Mouse (Mus musculus) liver, postnatal 0 days (tissue): ENCODE results near the gene Osbpl3. TPM values are rescaled to one million over a fixed set of nuclear protein-coding genes. Genes with fewer than 3 reads are reported as not detected.

Experiments
- ATAC-seq: fragments of 200-750 bp; cut with Nextera tagmentation; 2 replicates; pipeline ENCODE4 v1.8.0; 2017; ENCODE audit warnings: mild to moderate bottlenecking, moderate library complexity
- DNase-seq: peaks from one replicate; pipeline ENCODE4 v3.0.0-alpha.2; 2016
- H3K27ac ChIP-seq: fragments of 300-500 bp; sonication (generic); 2 replicates; pipeline ENCODE4 v1.5.1; 2014; ENCODE audit warnings: antibody characterized with exemption, moderate library complexity, mild to moderate bottlenecking, low read depth
- H3K27me3 ChIP-seq: fragments of 300-500 bp; sonication (generic); 2 replicates; pipeline ENCODE4 v1.6.1; 2014; ENCODE audit warnings: low read length, control low read depth, mixed read lengths; ENCODE audit not compliant: insufficient read depth
- H3K36me3 ChIP-seq: fragments of 300-500 bp; sonication (generic); replicated peaks from 2 replicates; pipeline ENCODE4 v1.6.1; 2014; ENCODE audit warnings: mild to moderate bottlenecking, control low read depth, low read length, moderate library complexity, mixed read lengths; ENCODE audit not compliant: insufficient read depth
- H3K4me1 ChIP-seq: fragments of 300-500 bp; sonication (generic); 2 replicates; pipeline ENCODE4 v1.6.1; 2014; ENCODE audit warnings: antibody characterized with exemption, mild to moderate bottlenecking, control low read depth; ENCODE audit not compliant: insufficient read depth
- H3K4me2 ChIP-seq: fragments of 300-500 bp; sonication (generic); 2 replicates; pipeline ENCODE4 v1.6.1; 2014; ENCODE audit warnings: low read depth, mild to moderate bottlenecking, low read length, moderate library complexity, mixed read lengths
- H3K4me3 ChIP-seq: fragments of 300-500 bp; sonication (generic); 2 replicates; pipeline ENCODE4 v1.5.1; 2014; ENCODE audit warnings: low read depth, low read length
- H3K9ac ChIP-seq: fragments of 300-500 bp; sonication (generic); replicated peaks from 2 replicates; pipeline ENCODE4 v1.6.1; 2014; ENCODE audit warnings: mild to moderate bottlenecking, moderate library complexity
- H3K9me3 ChIP-seq: fragments of 300-500 bp; sonication (generic); 2 replicates; pipeline ENCODE4 v1.6.1; 2016; ENCODE audit warnings: mild to moderate bottlenecking, control low read depth, low read length, mixed read lengths
- CTCF ChIP-seq: sonication (generic); IDR thresholded peaks from 2 replicates; pipeline ENCODE4 v1.5.1; 2016; ENCODE audit warnings: antibody characterized with exemption, low read depth
- EP300 ChIP-seq: IDR thresholded peaks from 2 replicates; pipeline ENCODE4 v1.6.1; 2016; ENCODE audit warnings: antibody characterized with exemption, low read depth, mild to moderate bottlenecking
- WGBS: fragments of 180-500 bp; shearing (Covaris S2); extraction: QIAGEN DNeasy Blood & Tissue Kit; methylation state at CpG from one replicate; pipeline ENCODE4 v1.1.7; 2014; ENCODE audit not compliant: insufficient replicate concordance; 5-methylcytosine and 5-hydroxymethylcytosine counted together
- polyA plus RNA-seq: library from polyadenylated mRNA; unstranded; fragments of >200 nt; fragmentation: Nextera tagmentation; extraction: Ambion mirVana; gene quantifications from 2 replicates; pipeline ENCODE4 v1.2.1, GENCODE M21; 2015

Gene Osbpl3
- polyA plus RNA-seq, 1 experiment from 2014 or later = 0.96 TPM

DNA sequence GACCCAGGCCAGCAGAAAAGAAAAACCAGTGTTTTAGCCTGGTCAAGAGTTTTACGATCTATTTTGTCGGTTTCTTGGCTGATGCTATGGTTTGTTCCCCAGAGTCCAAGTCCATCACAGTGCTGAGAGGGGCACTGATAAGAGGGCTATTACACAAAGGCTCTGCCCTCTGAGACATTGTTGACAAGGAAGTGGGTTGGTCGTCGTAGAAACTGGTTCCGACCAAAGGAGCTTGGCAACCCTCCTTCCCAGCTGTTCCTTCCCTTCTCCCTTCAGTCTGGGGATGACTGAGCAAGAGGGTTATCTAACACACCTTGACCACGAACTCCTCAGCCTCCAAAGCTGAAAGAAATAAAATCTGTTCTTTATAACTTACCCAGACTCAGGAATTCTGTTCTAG lies 192.3 kb downstream of the Osbpl3 start, which contains the start of gene Gsdme:
TSS of gene Gsdme (minus strand) at position 193 of the 400 bp plus-strand sequence.
- Histone ChIP-seq H3K27ac (no peak within 1 kb of the TSS), H3K4me3 (no peak within 1 kb of the TSS), H3K9me3 (no peaks in the 10 kb centered on the region), H3K9ac (no peak within 1 kb of the TSS), H3K4me2 (no peak within 1 kb of the TSS), H3K36me3 (no peaks in the 10 kb centered on the region), H3K27me3 (no peaks in the 10 kb centered on the region), H3K4me1 (peaks cover 8% of the 10 kb centered on the region; the same call in 1 of the 2 replicates)
- WGBS = 63% methylated on average over 6 of the region's 6 CpGs
- DNase-seq (no peak), ATAC-seq (no peak)
- TF ChIP-seq EP300 (no peak), CTCF (no peak)

DNA sequence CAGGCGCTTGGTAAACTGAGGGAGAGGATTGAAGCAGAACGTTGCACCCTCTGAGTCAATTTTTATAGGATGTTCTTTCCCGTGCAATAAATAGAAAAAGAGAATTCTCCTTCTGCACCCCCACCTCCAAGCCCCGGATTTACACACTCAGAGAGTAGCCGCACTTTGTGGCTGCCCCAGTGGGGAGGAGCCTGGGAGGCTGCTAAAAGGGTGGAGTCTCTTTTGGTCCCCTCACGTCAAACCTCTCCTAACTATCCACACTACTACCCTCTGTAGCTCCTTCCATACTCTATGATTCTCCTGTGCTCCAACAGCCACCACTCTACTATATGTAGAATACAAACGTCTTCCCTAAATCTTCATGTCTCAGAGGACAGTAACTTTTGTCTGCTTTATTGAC lies 193.7 kb downstream of the Osbpl3 start:
- Histone ChIP-seq H3K4me1 (peaks cover 8% of the 10 kb centered on the region; the same call in 1 of the 2 replicates), H3K4me3 (peak overlapping the region; percentile 50; the same call in 1 of the 2 replicates), H3K4me2 (peak overlapping the region; percentile 78), H3K9me3 (no peaks in the 10 kb centered on the region), H3K36me3 (no peaks in the 10 kb centered on the region), H3K9ac (no peak overlapping the region), H3K27me3 (no peaks in the 10 kb centered on the region), H3K27ac (peak overlapping the region; percentile 44; the same call in 1 of the 2 replicates)
- WGBS = 30% methylated on average over 7 of the region's 7 CpGs
- no peak for DNase-seq
- ATAC-seq = no peak
- TF ChIP-seq EP300 (no peak), CTCF (no peak)

DNA sequence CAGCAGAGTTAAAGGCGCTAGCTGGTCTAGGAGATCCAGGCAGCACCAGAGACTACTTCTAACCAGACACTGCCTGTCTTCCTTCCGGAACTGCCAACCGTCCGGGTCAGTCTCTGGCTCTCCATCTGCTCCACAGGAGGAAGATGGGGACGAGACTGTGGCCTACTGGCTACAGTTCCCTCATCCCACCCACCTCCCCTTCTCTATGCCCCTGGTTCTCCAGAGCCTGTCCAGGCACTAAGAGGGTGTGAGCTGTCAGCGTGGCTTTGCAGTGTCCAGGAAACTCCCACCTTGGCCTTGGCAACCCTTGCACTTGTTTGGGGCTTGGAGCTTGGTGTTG lies 194.1 kb downstream of the Osbpl3 start:
- peak overlapping the region; percentile 59 for H3K9ac ChIP-seq
- no peaks in the 10 kb centered on the region for H3K9me3 ChIP-seq
- no peaks in the 10 kb centered on the region for H3K36me3 ChIP-seq
- H3K4me1 ChIP-seq = peaks cover 8% of the 10 kb centered on the region; the same call in 1 of the 2 replicates
- H3K4me2 ChIP-seq = peak overlapping the region; percentile 78
- no peaks in the 10 kb centered on the region for H3K27me3 ChIP-seq
- peak overlapping the region; percentile 44; the same call in 1 of the 2 replicates for H3K27ac ChIP-seq
- WGBS = 4% methylated on average over 6 of the region's 6 CpGs
- TF ChIP-seq CTCF (no peak), EP300 (no peak)
- peak overlapping the region; percentile 50 for H3K4me3 ChIP-seq
- no peak for DNase-seq
- ATAC-seq = no peak

DNA sequence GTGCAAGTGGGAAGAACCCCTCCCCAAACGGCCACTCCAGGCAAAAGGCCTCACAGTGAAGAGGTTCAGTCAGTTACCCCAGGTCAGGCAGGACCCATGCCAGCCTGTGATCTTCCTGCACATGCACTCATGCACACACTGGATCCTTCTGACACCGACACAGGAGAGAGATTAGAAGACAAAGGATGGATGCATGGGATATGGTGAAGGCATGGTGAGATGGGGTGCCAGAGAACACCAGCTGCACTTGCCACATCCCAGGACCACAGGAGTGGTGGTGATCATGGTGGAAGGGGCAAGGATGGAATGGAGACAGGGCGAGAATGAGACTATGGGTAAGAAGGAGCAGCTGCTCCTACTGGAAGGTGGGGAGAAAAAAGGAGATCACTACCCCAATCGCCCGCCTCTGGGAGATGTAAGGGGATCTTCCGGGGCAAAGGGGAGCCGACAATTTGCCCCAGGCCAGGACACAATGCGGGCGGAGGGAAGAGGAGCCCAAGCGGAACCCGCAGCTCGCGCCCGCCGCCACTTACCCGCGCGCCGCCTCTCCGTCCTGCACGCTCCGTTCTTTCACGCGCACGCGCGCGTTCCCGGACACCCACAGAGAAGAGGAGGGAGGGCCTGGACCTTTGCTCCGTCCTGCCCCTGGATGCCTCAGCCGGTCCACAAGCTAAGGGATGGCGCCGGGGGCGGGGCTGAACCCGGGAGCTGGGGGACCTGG lies 194.6 kb downstream of the Osbpl3 start:
- 8% methylated on average over 25 of the region's 35 CpGs for WGBS

DNA sequence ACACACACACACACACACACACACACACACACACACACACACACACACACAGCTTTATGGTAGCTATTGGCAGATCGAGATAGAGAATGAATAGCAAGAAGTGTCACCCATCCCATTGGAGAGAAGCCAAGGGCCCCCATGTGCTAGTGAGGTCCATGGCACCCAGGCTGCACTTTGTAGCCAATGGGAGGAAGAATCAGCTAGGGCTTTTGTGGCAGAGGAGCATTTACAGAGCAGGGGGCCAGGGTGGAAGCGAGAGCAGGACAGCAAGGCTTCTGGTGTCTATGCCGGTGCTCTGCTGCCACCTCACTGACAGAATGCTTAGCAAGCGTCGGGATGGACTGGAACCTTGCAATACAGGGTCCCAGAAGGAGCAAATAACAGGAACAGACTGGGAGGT lies 200.6 kb downstream of the Osbpl3 start:
- Histone ChIP-seq H3K9me3 (no peaks in the 10 kb centered on the region), H3K27ac (peak overlapping the region; percentile 64; the same call in 1 of the 2 replicates), H3K36me3 (no peaks in the 10 kb centered on the region), H3K4me2 (peak overlapping the region; percentile 56), H3K4me3 (no peak overlapping the region), H3K27me3 (no peaks in the 10 kb centered on the region), H3K4me1 (peaks cover 12% of the 10 kb centered on the region), H3K9ac (no peak overlapping the region)
- no peak for DNase-seq
- 39% methylated on average over 5 of the region's 5 CpGs for WGBS
- TF ChIP-seq EP300 (no peak), CTCF (no peak)
- no peak for ATAC-seq

More for the DNA sequence above, 194.6 kb downstream of the Osbpl3 start:
- no peaks in the 10 kb centered on the region for H3K36me3 ChIP-seq
- no peaks in the 10 kb centered on the region for H3K27me3 ChIP-seq
- H3K4me1 ChIP-seq = peaks cover 8% of the 10 kb centered on the region; the same call in 1 of the 2 replicates
- H3K4me2 ChIP-seq = peak overlapping the region; percentile 78
- DNase-seq (peak; percentile 87), ATAC-seq (peak; percentile 91)
- TF ChIP-seq EP300 (no peak), CTCF (no peak)
- H3K27ac ChIP-seq = peak overlapping the region; percentile 48; the same call in 1 of the 2 replicates
- peak overlapping the region; percentile 50 for H3K4me3 ChIP-seq
- peak overlapping the region; percentile 59 for H3K9ac ChIP-seq
- H3K9me3 ChIP-seq = no peaks in the 10 kb centered on the region

DNA sequence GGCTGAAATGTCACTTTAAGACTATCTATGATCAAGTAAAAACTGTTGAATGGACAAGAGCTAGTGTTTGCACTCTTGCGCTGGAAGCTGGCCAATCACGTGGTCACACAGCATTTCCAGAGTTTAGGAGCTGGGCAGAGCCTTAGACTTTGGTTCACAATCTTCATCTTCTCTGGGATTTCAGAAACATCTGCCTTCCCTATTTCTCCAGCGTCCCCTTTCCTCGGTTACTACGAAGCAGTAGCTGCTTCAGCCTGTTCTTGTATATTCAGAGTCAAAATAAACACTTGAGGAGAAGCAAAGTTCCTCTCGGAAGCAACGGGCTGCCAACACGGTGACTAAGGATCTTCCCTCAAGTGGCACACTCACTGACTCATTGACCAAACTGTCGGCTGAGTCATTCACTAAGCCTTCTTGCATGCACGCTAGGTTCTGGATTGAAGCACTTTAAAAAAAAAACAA lies 201.2 kb downstream of the Osbpl3 start:
- peak overlapping the region; percentile 13; the same call in 1 of the 2 replicates for H3K4me3 ChIP-seq
- peak; percentile 64 for DNase-seq

More for the DNA sequence above, 201.2 kb downstream of the Osbpl3 start:
- H3K27ac ChIP-seq = peak overlapping the region; percentile 64
- H3K9me3 ChIP-seq = no peaks in the 10 kb centered on the region
- H3K27me3 ChIP-seq = no peaks in the 10 kb centered on the region
- H3K9ac ChIP-seq = no peak overlapping the region
- H3K4me2 ChIP-seq = peak overlapping the region; percentile 56
- no peaks in the 10 kb centered on the region for H3K36me3 ChIP-seq
- peak; percentile 70 for ATAC-seq
- peaks cover 12% of the 10 kb centered on the region for H3K4me1 ChIP-seq
- TF ChIP-seq CTCF = no peak
- no peak for TF ChIP-seq EP300
- 17% methylated on average over 10 of the region's 10 CpGs for WGBS
